Mouse (Mus musculus) liver, adult 2 months (tissue): ENCODE measurements around the gene D7Ertd443e. TPM values are rescaled to one million over a fixed set of nuclear protein-coding genes. Genes with fewer than 3 reads are reported as not detected.

ENCODE experiments used
- DNase-seq: peaks from one replicate; pipeline ENCODE4 v3.0.0-alpha.2; 2011; ENCODE audit warnings: low read depth, low spot score; ENCODE audit errors: extremely low read depth
- H3K27ac ChIP-seq: fragments of 200-500 bp; replicated peaks from 2 replicates; pipeline ENCODE4 v1.5.1; 2012; ENCODE audit warnings: low read depth, mild to moderate bottlenecking, control low read depth, inconsistent platforms, low read length; ENCODE audit not compliant: insufficient read depth
- H3K27me3 ChIP-seq: fragments of 200-500 bp; 2 replicates; pipeline ENCODE4 v1.6.1; 2012; ENCODE audit warnings: mild to moderate bottlenecking, moderate library complexity, low read length, inconsistent platforms; ENCODE audit not compliant: control insufficient read depth, insufficient read depth
- H3K36me3 ChIP-seq: fragments of 200-500 bp; 2 replicates; pipeline ENCODE4 v1.6.1; 2012; ENCODE audit warnings: low read length, inconsistent platforms; ENCODE audit not compliant: control insufficient read depth, insufficient read depth
- H3K4me1 ChIP-seq: fragments of 200-500 bp; 2 replicates; pipeline ENCODE4 v1.6.1; 2011; ENCODE audit warnings: low read length; ENCODE audit not compliant: control insufficient read depth, insufficient read depth
- H3K4me3 ChIP-seq: fragments of 200-500 bp; 2 replicates; pipeline ENCODE4 v1.5.1; 2011; ENCODE audit warnings: low read depth, mild to moderate bottlenecking, control low read depth, low read length, moderate library complexity; ENCODE audit not compliant: insufficient read depth
- H3K79me2 ChIP-seq: fragments of 200-500 bp; 2 replicates; pipeline ENCODE4 v1.6.1; 2012; ENCODE audit warnings: inconsistent platforms, mild to moderate bottlenecking, low read length, moderate library complexity; ENCODE audit not compliant: control insufficient read depth, insufficient read depth
- H3K9ac ChIP-seq: fragments of 200-500 bp; 2 replicates; pipeline ENCODE4 v1.6.1; 2012; ENCODE audit warnings: low read depth, mild to moderate bottlenecking, control low read depth, inconsistent platforms, low read length
- CTCF ChIP-seq: fragments of 200-500 bp; IDR thresholded peaks from 2 replicates; pipeline ENCODE4 v1.5.1; 2011; ENCODE audit warnings: low read depth, low read length, control low read depth
- POLR2A ChIP-seq: fragments of 200-500 bp; IDR thresholded peaks from 2 replicates; pipeline ENCODE4 v1.6.1; 2011; ENCODE audit warnings: low read length, control low read depth; ENCODE audit not compliant: insufficient read depth; ENCODE audit errors: extremely low read depth
- WGBS: fragments of 180-500 bp; shearing (Covaris S2); methylation state at CpG from one replicate; pipeline ENCODE4 v1.1.7; 2018; 5-methylcytosine and 5-hydroxymethylcytosine counted together
- polyA plus RNA-seq: library from polyadenylated mRNA; depleted of rRNA; stranded (reverse); fragments of >200 nt; gene quantifications from 2 replicates; pipeline ENCODE4 v1.2.3, GENCODE M21; 2012
- total RNA-seq: library from RNA; depleted of rRNA; stranded (reverse); fragments of >200 nt; gene quantifications from 2 replicates; pipeline ENCODE4 v1.2.3, GENCODE M21; 2014

The D7Ertd443e gene
- total and polyA plus RNA-seq, 2 experiments, result 0.09 TPM; not detected in 1

GRCm38 (mm10) chr7:134261003-134261701 lies 124.3 kb downstream of the D7Ertd443e start:
- H3K4me3 ChIP-seq, result no peak overlapping the region
- no peaks in the 10 kb centered on the region for H3K27me3 ChIP-seq
- no peak overlapping the region for H3K9ac ChIP-seq
- TF ChIP-seq POLR2A (no peak), CTCF (no peak)
- WGBS, result 36% methylated on average over 4 of the region's 4 CpGs
- H3K79me2 ChIP-seq, result no peaks in the 10 kb centered on the region
- DNase-seq, result peak; percentile 6
- H3K27ac ChIP-seq, result no peak overlapping the region
- no peaks in the 10 kb centered on the region for H3K36me3 ChIP-seq
- H3K4me1 ChIP-seq, result no peaks in the 10 kb centered on the region

- H3K27ac ChIP-seq, result no peak overlapping the region
- H3K9ac ChIP-seq, result no peak overlapping the region
- H3K36me3 ChIP-seq, result no peaks in the 10 kb centered on the region
- no peaks in the 10 kb centered on the region for H3K4me1 ChIP-seq
- DNase-seq, result no peak
- 68% methylated on average over 7 of the region's 7 CpGs for WGBS
- H3K79me2 ChIP-seq, result no peaks in the 10 kb centered on the region
- TF ChIP-seq POLR2A (no peak), CTCF (no peak)
- no peaks in the 10 kb centered on the region for H3K27me3 ChIP-seq
- H3K4me3 ChIP-seq, result no peak overlapping the region
Measured at GRCm38 (mm10) chr7:134250273-134250870, 135.1 kb downstream of the D7Ertd443e start.

GRCm38 (mm10) chr7:134248041-134248440 lies 137.4 kb downstream of the D7Ertd443e start:
- Histone ChIP-seq H3K9ac (no peak overlapping the region), H3K36me3 (no peaks in the 10 kb centered on the region), H3K4me3 (no peak overlapping the region), H3K4me1 (no peaks in the 10 kb centered on the region), H3K27ac (no peak overlapping the region), H3K79me2 (no peaks in the 10 kb centered on the region), H3K27me3 (no peaks in the 10 kb centered on the region)
- no peak for TF ChIP-seq CTCF
- TF ChIP-seq POLR2A, result no peak
- no peak for DNase-seq
- 90% methylated on average over 2 of the region's 2 CpGs for WGBS

GRCm38 (mm10) chr7:134246624-134247023 lies 138.8 kb downstream of the D7Ertd443e start:
- no peaks in the 10 kb centered on the region for H3K4me1 ChIP-seq
- no peak for DNase-seq
- no peaks in the 10 kb centered on the region for H3K27me3 ChIP-seq
- no peak overlapping the region for H3K27ac ChIP-seq
- no peak for TF ChIP-seq CTCF
- TF ChIP-seq POLR2A, result no peak
- no peaks in the 10 kb centered on the region for H3K79me2 ChIP-seq
- no peak overlapping the region for H3K9ac ChIP-seq
- H3K4me3 ChIP-seq, result no peak overlapping the region
- no peaks in the 10 kb centered on the region for H3K36me3 ChIP-seq
- 63% methylated on average over 5 of the region's 5 CpGs for WGBS

GRCm38 (mm10) chr7:134242773-134243172 lies 142.7 kb downstream of the D7Ertd443e start:
- Histone ChIP-seq H3K27ac (no peak overlapping the region; the same call in 1 of the 2 replicates), H3K4me1 (no peaks in the 10 kb centered on the region), H3K4me3 (no peak overlapping the region), H3K36me3 (no peaks in the 10 kb centered on the region), H3K27me3 (no peaks in the 10 kb centered on the region), H3K79me2 (no peaks in the 10 kb centered on the region), H3K9ac (no peak overlapping the region)
- WGBS, result 83% methylated on average over 1 of the region's 1 CpGs
- TF ChIP-seq POLR2A (no peak), CTCF (no peak)
- DNase-seq, result no peak

GRCm38 (mm10) chr7:134241212-134241611 lies 144.2 kb downstream of the D7Ertd443e start:
- DNase-seq, result no peak
- H3K4me1 ChIP-seq, result no peaks in the 10 kb centered on the region

More at GRCm38 (mm10) chr7:134241212-134241611, 144.2 kb downstream of the D7Ertd443e start:
- Histone ChIP-seq H3K4me3 (no peak overlapping the region), H3K79me2 (no peaks in the 10 kb centered on the region), H3K9ac (no peak overlapping the region), H3K36me3 (no peaks in the 10 kb centered on the region), H3K27me3 (no peaks in the 10 kb centered on the region), H3K27ac (no peak overlapping the region)
- WGBS, result 86% methylated on average over 4 of the region's 4 CpGs
- no peak for TF ChIP-seq POLR2A
- no peak for TF ChIP-seq CTCF
